Comparison of ENCODE assay signal across 8 mouse cellular contexts in the genomic region with DNA sequence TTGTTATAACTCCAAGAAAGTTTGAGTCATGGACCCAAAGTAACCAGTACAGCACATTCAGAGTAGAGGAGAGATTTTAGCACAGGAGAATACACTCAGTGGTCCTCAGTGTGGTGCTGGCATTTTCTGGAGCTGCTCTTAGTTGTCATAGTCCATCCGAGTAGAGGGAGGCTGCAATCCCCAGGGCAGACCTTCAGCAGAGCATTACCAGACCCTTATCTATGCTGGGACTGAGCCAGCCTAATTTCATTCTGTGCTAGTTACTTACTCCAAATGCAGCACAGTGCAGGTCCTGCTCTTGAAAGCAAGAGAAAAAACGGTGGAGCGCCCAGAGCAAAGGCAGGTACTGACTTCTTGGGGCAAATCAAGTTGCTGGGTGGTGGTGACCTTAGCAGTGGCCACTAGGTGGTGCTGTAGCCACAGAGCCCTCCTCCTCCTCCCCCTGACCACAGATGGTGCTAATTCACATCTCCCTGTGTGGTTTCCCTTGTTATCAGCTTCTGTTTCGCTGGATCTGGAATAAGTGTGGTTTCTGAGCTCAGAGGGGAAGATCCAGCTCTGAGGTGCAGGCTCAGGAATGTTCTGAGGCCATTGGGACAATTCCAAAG. TPM values are rescaled to one million over a fixed set of nuclear protein-coding genes. Genes with fewer than 3 reads are reported as not detected.
DNase-seq lines count a peak whose midpoint lies in the region; ATAC-seq and TF ChIP-seq lines count a peak whose summit lies in the region.

No protein-coding gene starts in this region.

- no peaks in the 10 kb centered on the region for H3K9me3 ChIP-seq in embryonic facial prominence, embryonic 11.5 days (replicated peaks; ENCODE audit: control insufficient read depth, low read length)
- H3K9me3 ChIP-seq in heart, embryonic 10.5 days, result no peaks in the 10 kb centered on the region
- H3K9me3 ChIP-seq in kidney, embryonic 14.5 days (ENCODE audit: control insufficient read depth, low read length), result no peaks in the 10 kb centered on the region
- no peaks in the 10 kb centered on the region for H3K9me3 ChIP-seq in liver, embryonic 12.5 days (replicated peaks)
- H3K9me3 ChIP-seq in neural tube, embryonic 11.5 days (ENCODE audit: control insufficient read depth, low read length), result no peaks in the 10 kb centered on the region
- no peaks in the 10 kb centered on the region for H3K9me3 ChIP-seq in stomach, postnatal 0 days (ENCODE audit: control insufficient read depth, low read length)

- no peak overlapping the region for H3K4me3 ChIP-seq in embryonic facial prominence, embryonic 11.5 days (ENCODE audit: low read depth, low read length)
- H3K4me3 ChIP-seq in heart, embryonic 10.5 days, result no peak overlapping the region
- no peak overlapping the region for H3K4me3 ChIP-seq in kidney, embryonic 14.5 days (ENCODE audit: low read length)
- H3K4me3 ChIP-seq in liver, embryonic 12.5 days, result no peak overlapping the region
- no peak overlapping the region for H3K4me3 ChIP-seq in neural tube, embryonic 11.5 days (ENCODE audit: low read depth, low read length)
- no peak overlapping the region for H3K4me3 ChIP-seq in stomach, postnatal 0 days (ENCODE audit: low read depth, low read length)

- H3K4me2 ChIP-seq in embryonic facial prominence, embryonic 11.5 days (ENCODE audit: low read depth, low read length), result no peak overlapping the region
- H3K4me2 ChIP-seq in kidney, embryonic 14.5 days (replicated peaks; ENCODE audit: low read depth, low read length), result no peak overlapping the region
- no peak overlapping the region for H3K4me2 ChIP-seq in liver, embryonic 12.5 days
- H3K4me2 ChIP-seq in neural tube, embryonic 11.5 days (ENCODE audit: low read depth), result no peak overlapping the region
- no peak overlapping the region for H3K4me2 ChIP-seq in stomach, postnatal 0 days (replicated peaks; ENCODE audit: low read depth)

- H3K27ac ChIP-seq in embryonic facial prominence, embryonic 11.5 days (replicated peaks; ENCODE audit: low read depth, low read length), result no peak overlapping the region
- no peak overlapping the region for H3K27ac ChIP-seq in heart, embryonic 10.5 days
- H3K27ac ChIP-seq in kidney, embryonic 14.5 days (ENCODE audit: low read depth, low read length), result no peak overlapping the region
- no peak overlapping the region for H3K27ac ChIP-seq in liver, embryonic 12.5 days
- H3K27ac ChIP-seq in neural tube, embryonic 11.5 days (ENCODE audit: low read depth, low read length), result no peak overlapping the region
- H3K27ac ChIP-seq in stomach, postnatal 0 days (replicated peaks), result no peak overlapping the region

- H3K9ac ChIP-seq in embryonic facial prominence, embryonic 11.5 days (replicated peaks; ENCODE audit: low read length), result no peak overlapping the region
- no peak overlapping the region for H3K9ac ChIP-seq in kidney, embryonic 14.5 days (ENCODE audit: low read depth, low read length)
- no peak overlapping the region for H3K9ac ChIP-seq in liver, embryonic 12.5 days
- H3K9ac ChIP-seq in neural tube, embryonic 11.5 days (ENCODE audit: low read length), result no peak overlapping the region
- H3K9ac ChIP-seq in stomach, postnatal 0 days (ENCODE audit: low read length), result no peak overlapping the region

- no peaks in the 10 kb centered on the region for H3K4me1 ChIP-seq in embryonic facial prominence, embryonic 11.5 days (ENCODE audit: control insufficient read depth, insufficient read depth, low read length)
- H3K4me1 ChIP-seq in heart, embryonic 10.5 days, result peaks cover 21% of the 10 kb centered on the region
- no peaks in the 10 kb centered on the region for H3K4me1 ChIP-seq in kidney, embryonic 14.5 days (ENCODE audit: control insufficient read depth, insufficient read depth, low read length)
- H3K4me1 ChIP-seq in liver, embryonic 12.5 days, result no peaks in the 10 kb centered on the region
- no peaks in the 10 kb centered on the region for H3K4me1 ChIP-seq in neural tube, embryonic 11.5 days (ENCODE audit: control insufficient read depth, insufficient read depth, low read length)
- H3K4me1 ChIP-seq in stomach, postnatal 0 days (replicated peaks; ENCODE audit: control insufficient read depth, insufficient read depth), result no peaks in the 10 kb centered on the region

- TF ChIP-seq CTCF in stomach, postnatal 0 days (IDR thresholded peaks at IDR 0.05; ENCODE audit: low read depth), result peak; percentile 97

- no peak for TF ChIP-seq EP300 in stomach, postnatal 0 days (optimal IDR thresholded peaks at IDR 0.05)

- DNase-seq in CD4-positive, CD25-positive, alpha-beta regulatory T cell, adult 2 months (ENCODE audit: low read depth, low spot score), result peak; percentile 91
- DNase-seq in adrenal gland, postnatal 14 days, result peak; percentile 83
- peak; percentile 86 for DNase-seq in embryonic facial prominence, embryonic 11.5 days (ENCODE audit: low spot score)
- DNase-seq in heart, embryonic 10.5 days (ENCODE audit: low spot score), result peak; percentile 78
- peak; percentile 82 for DNase-seq in neural tube, embryonic 11.5 days (ENCODE audit: low spot score)
- peak; percentile 79 for DNase-seq in stomach, postnatal 0 days (ENCODE audit: low spot score)

- H3K36me3 ChIP-seq in embryonic facial prominence, embryonic 11.5 days (replicated peaks; ENCODE audit: control insufficient read depth, insufficient read depth, low read depth, low read length), result no peaks in the 10 kb centered on the region
- peaks cover 34% of the 10 kb centered on the region for H3K36me3 ChIP-seq in heart, embryonic 10.5 days
- peaks cover 13% of the 10 kb centered on the region; the same call in 1 of the 2 replicates for H3K36me3 ChIP-seq in kidney, embryonic 14.5 days (ENCODE audit: control insufficient read depth, insufficient read depth, low read length)
- peaks cover 26% of the 10 kb centered on the region for H3K36me3 ChIP-seq in liver, embryonic 12.5 days
- H3K36me3 ChIP-seq in neural tube, embryonic 11.5 days (ENCODE audit: control insufficient read depth, insufficient read depth, low read length), result 0 out of 2 replicates have a peak, but pooled peaks cover 2% of the 10 kb centered on the region
- peaks cover 8% of the 10 kb centered on the region for H3K36me3 ChIP-seq in stomach, postnatal 0 days (ENCODE audit: control insufficient read depth, insufficient read depth, low read length)

- ATAC-seq in embryonic facial prominence, embryonic 11.5 days (replicated peaks; ENCODE audit: insufficient number of reproducible peaks, low FRiP score, low TSS enrichment, low read depth), result peak; percentile 70
- peak; percentile 81 for ATAC-seq in kidney, embryonic 14.5 days (ENCODE audit: low FRiP score, low TSS enrichment)
- 0 out of 2 replicates have a peak, but pooled peaks have one; percentile 32 for ATAC-seq in liver, embryonic 12.5 days
- peak; percentile 58 for ATAC-seq in neural tube, embryonic 11.5 days (ENCODE audit: insufficient read depth, low FRiP score, low TSS enrichment)
- ATAC-seq in stomach, postnatal 0 days (ENCODE audit: low FRiP score, low TSS enrichment), result peak; percentile 89

- no peaks in the 10 kb centered on the region for H3K27me3 ChIP-seq in embryonic facial prominence, embryonic 11.5 days (ENCODE audit: control insufficient read depth, insufficient read depth, low read length)
- no peaks in the 10 kb centered on the region for H3K27me3 ChIP-seq in heart, embryonic 10.5 days (ENCODE audit: insufficient read depth, poor library complexity, severe bottlenecking)
- no peaks in the 10 kb centered on the region for H3K27me3 ChIP-seq in kidney, embryonic 14.5 days (ENCODE audit: control insufficient read depth, insufficient read depth, low read length)
- H3K27me3 ChIP-seq in liver, embryonic 12.5 days (replicated peaks), result no peaks in the 10 kb centered on the region
- H3K27me3 ChIP-seq in neural tube, embryonic 11.5 days (ENCODE audit: control insufficient read depth, insufficient read depth, low read length), result no peaks in the 10 kb centered on the region
- no peaks in the 10 kb centered on the region for H3K27me3 ChIP-seq in stomach, postnatal 0 days (ENCODE audit: control insufficient read depth, insufficient read depth, low read length)

- WGBS in embryonic facial prominence, embryonic 11.5 days, result 46% methylated on average over 4 of the region's 4 CpGs
- WGBS in heart, embryonic 10.5 days, result 37% methylated on average over 4 of the region's 4 CpGs
- 38% methylated on average over 4 of the region's 4 CpGs for WGBS in kidney, embryonic 14.5 days
- 31% methylated on average over 4 of the region's 4 CpGs for WGBS in liver, embryonic 12.5 days (ENCODE audit: insufficient replicate concordance)
- WGBS in neural tube, embryonic 11.5 days, result 33% methylated on average over 4 of the region's 4 CpGs
- 39% methylated on average over 4 of the region's 4 CpGs for WGBS in stomach, postnatal 0 days

RNA-seq across cellular contexts. Expression of gene Clec16a, which starts 20.2 kb away (rescaled TPM):
- 37.0 and 42.8 TPM in 2 replicates for total RNA-seq in adrenal gland, postnatal 14 days (2021)
- polyA plus RNA-seq in embryonic facial prominence, embryonic 11.5 days (2014; fragmentation: Nextera tagmentation; extraction: Ambion mirVana), result 32.1 and 37.3 TPM in 2 replicates
- polyA plus RNA-seq in heart, embryonic 10.5 days (2016; fragmentation: Nextera tagmentation; extraction: Ambion mirVana), result 24.5 and 27.3 TPM in 2 replicates
- 38.4 and 46.3 TPM in 2 replicates for polyA plus RNA-seq in kidney, embryonic 14.5 days (2014; fragmentation: Nextera tagmentation; extraction: Ambion mirVana)
- polyA plus RNA-seq in liver, embryonic 12.5 days (2016; fragmentation: Nextera tagmentation; extraction: Ambion mirVana), result 15.7 and 17.3 TPM in 2 replicates
- polyA plus RNA-seq in neural tube, embryonic 11.5 days (2014; fragmentation: Nextera tagmentation; extraction: Ambion mirVana), result 41.4 and 44.0 TPM in 2 replicates
- 28.1 and 28.8 TPM in 2 replicates for polyA plus RNA-seq in stomach, postnatal 0 days (2015; fragmentation: Nextera tagmentation; extraction: Ambion mirVana)

RNA-seq across cellular contexts. Expression of gene Dexi, which starts 22.5 kb away (rescaled TPM):
- 16.7 and 17.4 TPM in 2 replicates for total RNA-seq in adrenal gland, postnatal 14 days (2021)
- polyA plus RNA-seq in embryonic facial prominence, embryonic 11.5 days (2014; fragmentation: Nextera tagmentation; extraction: Ambion mirVana), result 24.0 and 29.1 TPM in 2 replicates
- polyA plus RNA-seq in heart, embryonic 10.5 days (2016; fragmentation: Nextera tagmentation; extraction: Ambion mirVana), result 11.9 and 13.8 TPM in 2 replicates
- polyA plus RNA-seq in kidney, embryonic 14.5 days (2014; fragmentation: Nextera tagmentation; extraction: Ambion mirVana), result 27.4 and 32.5 TPM in 2 replicates
- polyA plus RNA-seq in liver, embryonic 12.5 days (2016; fragmentation: Nextera tagmentation; extraction: Ambion mirVana), result 7.6 and 7.8 TPM in 2 replicates
- polyA plus RNA-seq in neural tube, embryonic 11.5 days (2014; fragmentation: Nextera tagmentation; extraction: Ambion mirVana), result 24.1 and 28.2 TPM in 2 replicates
- 23.5 and 24.3 TPM in 2 replicates for polyA plus RNA-seq in stomach, postnatal 0 days (2015; fragmentation: Nextera tagmentation; extraction: Ambion mirVana)

Comparison
In these comparisons a context has a peak if more than half of its experiments do, and no peak if none do; other contexts are left out.
1. ATAC-seq: peak in every context shown above with its lines; median percentile 89 in stomach, postnatal 0 days; 81 in kidney, embryonic 14.5 days; 70 in embryonic facial prominence, embryonic 11.5 days; 58 in neural tube, embryonic 11.5 days; 32 in liver, embryonic 12.5 days.